Mouse (Mus musculus) myocyte (in vitro differentiated cells): Measurements from ENCODE around the gene Acsbg1. TPM values are rescaled to one million over a fixed set of nuclear protein-coding genes. Genes with fewer than 3 reads are reported as not detected.

Experiments
- H3K27me3 ChIP-seq: one replicate; pipeline ENCODE4 v1.6.1; 2011; ENCODE audit not compliant: control insufficient read depth, insufficient read depth, insufficient read length
- H3K36me3 ChIP-seq: one replicate; pipeline ENCODE4 v1.6.1; 2011; ENCODE audit not compliant: control insufficient read depth, insufficient read depth
- H3K4me2 ChIP-seq: one replicate; pipeline ENCODE4 v1.6.1; 2011; ENCODE audit warnings: low read depth, control low read depth
- H3K4me3 ChIP-seq: one replicate; pipeline ENCODE4 v1.5.1; 2011; ENCODE audit warnings: mild to moderate bottlenecking, control low read depth, moderate library complexity
- H3K79me2 ChIP-seq: one replicate; pipeline ENCODE4 v1.6.1; 2011; ENCODE audit not compliant: control insufficient read depth, insufficient read depth
- H3ac ChIP-seq: one replicate; pipeline ENCODE4 v1.6.1; 2011; ENCODE audit not compliant: control insufficient read depth, insufficient read length
- CEBPB ChIP-seq: IDR thresholded peaks from 2 replicates; pipeline ENCODE4 v1.6.1; 2011; ENCODE audit warnings: mild to moderate bottlenecking, moderate library complexity; ENCODE audit not compliant: poor library complexity, insufficient read depth, severe bottlenecking
- E2F4 ChIP-seq: IDR thresholded peaks from one replicate; pipeline ENCODE4 v1.6.1; 2011; ENCODE audit warnings: mild to moderate bottlenecking, control low read depth, moderate library complexity; ENCODE audit not compliant: insufficient read depth
- MAX ChIP-seq: IDR thresholded peaks from one replicate; pipeline ENCODE4 v1.6.1; 2011; ENCODE audit warnings: low read depth, mild to moderate bottlenecking, control low read depth
- MYOD1 ChIP-seq, 3 experiments: IDR thresholded peaks; one replicate each; pipeline ENCODE4 v1.6.1; 2011; ENCODE audit warnings: control low read depth in 2 of 3, low read depth in 2 of 3, mild to moderate bottlenecking in 2 of 3, moderate library complexity in 1 of 3; ENCODE audit not compliant: insufficient read length in 2 of 3, control insufficient read depth in 1 of 3
- MYOG ChIP-seq, 3 experiments: IDR thresholded peaks; one replicate each; pipeline ENCODE4 v1.6.1; 2011; ENCODE audit warnings: control low read depth in 2 of 3, low read depth in 2 of 3, mild to moderate bottlenecking in 2 of 3; ENCODE audit not compliant: insufficient read length in 2 of 3, control insufficient read depth in 1 of 3, insufficient read depth in 1 of 3
- POLR2A ChIP-seq: IDR thresholded peaks from one replicate; pipeline ENCODE4 v1.6.1; 2011; ENCODE audit warnings: low read depth, mild to moderate bottlenecking, control low read depth, moderate library complexity; ENCODE audit not compliant: insufficient read length
- POLR2AphosphoS2 ChIP-seq: IDR thresholded peaks from one replicate; pipeline ENCODE4 v1.6.1; 2011; ENCODE audit warnings: low read depth, control low read depth; ENCODE audit not compliant: insufficient read length
- REST ChIP-seq: IDR thresholded peaks from one replicate; pipeline ENCODE4 v1.6.1; 2011; ENCODE audit warnings: mild to moderate bottlenecking, control low read depth, moderate library complexity; ENCODE audit not compliant: insufficient read depth, insufficient read length
- SRF ChIP-seq: IDR thresholded peaks from one replicate; pipeline ENCODE4 v1.6.1; 2011; ENCODE audit warnings: low read depth; ENCODE audit not compliant: control insufficient read depth, insufficient read length
- TCF12 ChIP-seq: IDR thresholded peaks from one replicate; pipeline ENCODE4 v1.6.1; 2011; ENCODE audit warnings: mild to moderate bottlenecking, control low read depth; ENCODE audit not compliant: poor library complexity, insufficient read depth, severe bottlenecking
- TCF3 ChIP-seq: IDR thresholded peaks from one replicate; pipeline ENCODE4 v1.6.1; 2011; ENCODE audit warnings: low read depth, control low read depth; ENCODE audit not compliant: insufficient read length
- USF1 ChIP-seq: IDR thresholded peaks from one replicate; pipeline ENCODE4 v1.6.1; 2011; ENCODE audit warnings: low read depth, mild to moderate bottlenecking, control low read depth, moderate library complexity
- polyA plus RNA-seq: library from polyadenylated mRNA; unstranded; fragments of >200 nt; fragmentation: generic; extraction: Trizol; gene quantifications from one replicate; pipeline ENCODE4 v1.2.1, GENCODE M21; 2012; ENCODE audit warnings: missing spikeins

Acsbg1 gene
- polyA plus RNA-seq, 1 experiment: 48.0 TPM

DNA sequence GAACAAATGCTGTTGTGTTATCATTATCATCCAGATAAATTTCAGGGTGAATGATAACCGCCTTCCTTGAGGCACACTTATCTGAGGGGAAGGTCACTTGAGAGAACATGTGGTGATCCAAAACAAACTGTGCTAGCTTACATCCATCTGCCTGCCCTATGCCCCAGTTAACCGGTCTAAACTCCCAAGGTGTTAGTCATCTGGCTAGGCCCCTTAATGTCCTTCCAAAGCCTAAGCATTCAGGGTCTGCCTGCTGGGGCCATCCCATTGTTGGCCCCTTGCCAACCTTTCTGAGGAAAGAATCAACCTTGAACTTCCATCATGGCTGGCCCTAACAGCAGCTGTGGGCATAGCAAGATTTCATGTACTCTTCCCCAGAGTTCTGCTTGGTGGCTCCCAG, 19.5 kb downstream of the Acsbg1 start:
- peak overlapping the region; percentile 26 for H3K4me3 ChIP-seq
- H3K79me2 ChIP-seq: peaks cover 14% of the 10 kb centered on the region
- H3K36me3 ChIP-seq: no peaks in the 10 kb centered on the region
- TF ChIP-seq MYOD1 (IDR thresholded peaks at IDR 0.05; ENCODE audit: control insufficient read depth in 1 of 3, insufficient read length in 2 of 3, low read depth in 2 of 3) (no peak), MYOG (IDR thresholded peaks at IDR 0.05; ENCODE audit: control insufficient read depth in 1 of 3, insufficient read depth in 1 of 3, insufficient read length in 2 of 3, low read depth in 2 of 3) (no peak), USF1 (no peak), CEBPB (no peak), TCF3 (no peak), E2F4 (no peak), REST (no peak), POLR2AphosphoS2 (no peak), MAX (no peak), TCF12 (no peak), POLR2A (no peak), SRF (no peak)
- no peak overlapping the region for H3ac ChIP-seq
- peak overlapping the region; percentile 70 for H3K4me2 ChIP-seq
- no peaks in the 10 kb centered on the region for H3K27me3 ChIP-seq

DNA sequence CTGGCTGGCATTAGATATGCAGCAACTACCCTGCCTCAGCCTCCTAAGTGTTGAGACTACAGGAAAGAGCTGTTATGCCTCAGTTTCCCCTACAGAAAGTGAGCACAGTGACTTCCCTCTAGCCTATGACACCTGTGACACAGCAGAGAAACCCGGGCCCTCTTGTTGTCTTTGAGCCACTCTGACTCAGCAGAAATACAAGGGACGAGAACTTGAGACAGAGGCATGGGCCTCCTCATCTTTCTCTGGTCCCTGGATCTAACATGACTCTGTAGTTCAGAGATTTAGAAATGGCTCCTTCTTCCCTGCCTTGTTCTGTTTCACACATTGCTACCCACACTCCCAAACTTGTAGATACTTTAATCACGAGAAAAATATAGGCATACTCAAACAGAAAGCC, 20.1 kb downstream of the Acsbg1 start:
- peak overlapping the region; percentile 70 for H3K4me2 ChIP-seq
- peak overlapping the region; percentile 26 for H3K4me3 ChIP-seq
- no peak overlapping the region for H3ac ChIP-seq
- peaks cover 14% of the 10 kb centered on the region for H3K79me2 ChIP-seq
- no peaks in the 10 kb centered on the region for H3K36me3 ChIP-seq
- TF ChIP-seq TCF3: no peak
- H3K27me3 ChIP-seq: no peaks in the 10 kb centered on the region

DNA sequence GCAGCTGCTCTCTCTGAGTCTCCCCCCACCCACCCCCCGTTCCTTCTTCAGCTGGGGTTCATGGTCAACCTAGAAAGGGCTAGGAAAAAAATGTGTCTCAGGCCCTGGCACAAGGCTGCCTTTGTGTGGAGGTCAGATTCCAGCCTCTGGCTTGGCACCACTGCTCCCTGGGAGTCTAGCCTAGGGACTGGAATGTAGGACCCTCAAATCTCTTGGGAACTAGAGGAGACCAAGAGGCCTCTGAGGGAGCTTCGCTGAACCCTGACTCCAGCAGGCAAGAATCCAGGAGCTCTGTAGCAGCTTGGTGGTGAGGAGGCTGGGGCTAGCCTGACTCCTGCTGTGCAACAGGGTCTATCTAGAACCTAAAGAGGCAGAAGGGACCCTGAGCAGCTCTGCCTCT, 22.5 kb downstream of the Acsbg1 start:
- peak overlapping the region; percentile 70 for H3K4me2 ChIP-seq
- TF ChIP-seq MAX (no peak), TCF3 (no peak), REST (no peak), SRF (no peak), CEBPB (no peak), TCF12 (no peak), MYOG (IDR thresholded peaks at IDR 0.05; ENCODE audit: control insufficient read depth in 1 of 3, insufficient read depth in 1 of 3, insufficient read length in 2 of 3, low read depth in 2 of 3) (no peak)
- H3K4me3 ChIP-seq: no peak overlapping the region
- H3K79me2 ChIP-seq: peaks cover 35% of the 10 kb centered on the region
- H3K27me3 ChIP-seq: no peaks in the 10 kb centered on the region
- no peak overlapping the region for H3ac ChIP-seq
- H3K36me3 ChIP-seq: no peaks in the 10 kb centered on the region

DNA sequence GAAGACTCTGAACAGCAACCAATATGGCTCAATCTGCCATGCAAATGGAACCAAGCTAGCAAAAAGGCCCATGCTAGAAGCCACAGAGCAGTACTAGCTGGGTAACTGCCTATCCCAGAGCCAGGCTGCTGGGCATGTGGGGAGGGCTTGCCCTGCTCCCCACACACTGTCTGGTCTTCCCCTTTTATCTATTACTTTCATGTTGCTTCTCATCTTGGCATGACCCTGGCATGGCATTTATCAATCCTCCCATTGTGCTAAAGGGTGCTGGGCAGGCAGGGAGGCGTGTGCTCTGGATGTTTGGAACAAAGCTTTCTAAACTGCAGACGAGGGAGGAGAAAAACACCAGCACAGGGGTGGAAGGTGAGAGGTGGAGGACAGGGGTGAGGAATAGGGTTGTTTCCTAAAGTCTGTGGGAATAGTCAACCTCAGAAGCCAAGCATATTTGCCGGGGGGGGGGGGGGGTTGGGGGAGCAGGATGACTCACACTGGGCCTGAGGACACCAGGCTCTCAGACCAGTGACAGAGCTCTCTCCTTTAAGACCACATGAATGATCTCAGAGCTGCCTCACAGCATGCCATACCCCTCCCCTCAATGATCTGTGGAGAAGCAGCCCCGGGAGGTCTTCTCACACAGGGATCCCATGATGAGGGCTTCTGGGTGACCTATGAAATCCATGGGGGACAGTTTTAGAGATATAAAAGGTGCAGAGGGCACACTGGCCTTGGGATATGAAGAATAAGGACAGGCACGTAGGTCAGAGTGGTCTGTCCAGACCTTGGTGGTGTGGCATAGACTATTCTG, 24.0 kb downstream of the Acsbg1 start:
- Histone ChIP-seq H3K79me2 (peaks cover 44% of the 10 kb centered on the region), H3K4me2 (peak overlapping the region; percentile 70), H3K27me3 (no peaks in the 10 kb centered on the region), H3K4me3 (no peak overlapping the region), H3ac (no peak overlapping the region), H3K36me3 (no peaks in the 10 kb centered on the region)
- TF ChIP-seq TCF12 (no peak), REST (no peak), MAX (no peak), POLR2AphosphoS2 (no peak), SRF (no peak), POLR2A (no peak), USF1 (no peak), E2F4 (no peak), CEBPB (no peak), MYOG (IDR thresholded peaks at IDR 0.05; ENCODE audit: control insufficient read depth in 1 of 3, insufficient read depth in 1 of 3, insufficient read length in 2 of 3, low read depth in 2 of 3) (no peak), TCF3 (no peak), MYOD1 (IDR thresholded peaks at IDR 0.05; ENCODE audit: control insufficient read depth in 1 of 3, insufficient read length in 2 of 3, low read depth in 2 of 3) (no peak)

- no peak overlapping the region for H3K4me2 ChIP-seq
- H3K36me3 ChIP-seq: no peaks in the 10 kb centered on the region
- no peaks in the 10 kb centered on the region for H3K27me3 ChIP-seq
- peaks cover 35% of the 10 kb centered on the region for H3K79me2 ChIP-seq
- no peak overlapping the region for H3K4me3 ChIP-seq
- no peak for TF ChIP-seq USF1
- TF ChIP-seq TCF12: no peak
- TF ChIP-seq CEBPB: no peak
- no peak overlapping the region for H3ac ChIP-seq
These were observed 28.3 kb downstream of the Acsbg1 start for GRCm38 (mm10) chr9:54633401-54633800.
